Mouse (Mus musculus) gastrocnemius, postnatal 10 days (tissue): ENCODE measurements around the gene Zfp69. TPM values are rescaled to one million over a fixed set of nuclear protein-coding genes. Genes with fewer than 3 reads are reported as not detected.

Source experiments
- DNase-seq: peaks from one replicate; pipeline ENCODE4 v3.0.0; 2021; ENCODE audit warnings: mixed read lengths
- microRNA-seq, 2 experiments: library from miRNA; unstranded; fragments of <30 nt; microRNA quantifications; one replicate each; pipeline ENCODE4 v1.2.0; 2021
- total RNA-seq, 2 experiments: library from RNA; stranded (reverse); gene quantifications; 2 replicates each; pipeline ENCODE4 v1.2.3; 2021

The Zfp69 gene
- total RNA-seq, 2 experiments from 2014 or later: 2.0 to 2.7 TPM

- no peak for DNase-seq
Observed at GRCm38 (mm10) chr4:120885208-120886120, 66.0 kb downstream of the Zfp69 start.

- DNase-seq: no peak
Observed at GRCm38 (mm10) chr4:120882002-120882625, 69.4 kb downstream of the Zfp69 start.

DNA sequence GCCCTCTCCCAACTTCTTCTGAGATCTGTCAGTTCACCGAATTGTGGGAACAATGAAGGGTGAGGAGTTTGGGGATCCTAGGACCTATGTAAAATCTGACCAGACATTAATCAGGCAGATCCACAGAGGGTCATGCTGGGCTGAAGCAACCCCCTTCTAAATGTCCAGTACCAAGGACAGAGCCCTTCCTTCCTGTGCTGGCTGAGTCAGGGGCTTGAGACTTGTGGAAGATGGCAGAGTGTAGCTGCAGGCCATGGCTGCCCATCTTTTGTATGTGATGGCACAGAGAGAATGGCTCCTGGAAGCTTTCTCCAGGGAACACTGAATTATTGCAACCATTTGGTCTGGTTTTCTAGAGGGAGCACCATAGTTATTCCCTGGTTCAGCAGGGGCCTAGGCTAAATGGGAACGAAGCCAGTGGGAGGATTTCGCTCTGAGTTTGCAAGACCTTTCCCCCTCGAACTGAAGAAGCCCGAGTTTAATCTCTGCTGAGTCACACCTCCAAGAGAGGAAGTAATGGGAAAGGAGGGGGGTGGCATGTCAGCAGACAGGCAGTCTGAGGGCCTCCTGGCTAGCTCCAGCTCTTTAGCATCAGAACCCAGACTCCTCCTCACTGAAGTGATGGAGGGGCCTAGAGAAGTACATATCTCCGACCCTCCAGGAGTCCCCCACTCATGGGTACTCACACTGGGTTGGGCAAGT, 70.6 kb downstream of the Zfp69 start:
- DNase-seq: no peak

Small RNAs within 50 kb of the gene (microRNA-seq; reads per million reads assigned to microRNA genes)
- gene Mir7015: 0 to 0.32 reads per million in 2 experiments

Other genes starting within 250 kb of the Zfp69 start
- 10 to 100 TPM; 20.2 to 22.3 TPM for gene Kcnq4, start 203.1 kb downstream of the Zfp69 start, total RNA-seq
- 10 to 100 TPM; 47.2 to 55.8 TPM for gene Nfyc, start 120.1 kb downstream of the Zfp69 start, total RNA-seq
- under 1 TPM; 0.20 to 0.40 TPM for gene Rims3, start 96.9 kb downstream of the Zfp69 start, total RNA-seq
- 1 to 10 TPM; 3.9 to 6.5 TPM for gene Exo5, start 26.7 kb downstream of the Zfp69 start, total RNA-seq
- 10 to 100 TPM; 17.6 to 20.4 TPM for gene Smap2, start 65.5 kb upstream of the Zfp69 start, total RNA-seq
- gene Col9a2, start 87.7 kb upstream of the Zfp69 start, total RNA-seq: 1 to 10 TPM; 1.5 to 2.1 TPM
- 10 to 100 TPM; 22.8 to 24.6 TPM for gene Zmpste24, start 146.5 kb upstream of the Zfp69 start, total RNA-seq
- gene Tmco2, start 157.5 kb upstream of the Zfp69 start, total RNA-seq: not detected